Mouse (Mus musculus): ENCODE measurements at regions not wholly inside any gene's neighbourhood (a gene's known extent, or its start where the extent isn't known, plus 50 kb on each side); places are given as distances from the start of the nearest gene placed in this dataset.

DNA sequence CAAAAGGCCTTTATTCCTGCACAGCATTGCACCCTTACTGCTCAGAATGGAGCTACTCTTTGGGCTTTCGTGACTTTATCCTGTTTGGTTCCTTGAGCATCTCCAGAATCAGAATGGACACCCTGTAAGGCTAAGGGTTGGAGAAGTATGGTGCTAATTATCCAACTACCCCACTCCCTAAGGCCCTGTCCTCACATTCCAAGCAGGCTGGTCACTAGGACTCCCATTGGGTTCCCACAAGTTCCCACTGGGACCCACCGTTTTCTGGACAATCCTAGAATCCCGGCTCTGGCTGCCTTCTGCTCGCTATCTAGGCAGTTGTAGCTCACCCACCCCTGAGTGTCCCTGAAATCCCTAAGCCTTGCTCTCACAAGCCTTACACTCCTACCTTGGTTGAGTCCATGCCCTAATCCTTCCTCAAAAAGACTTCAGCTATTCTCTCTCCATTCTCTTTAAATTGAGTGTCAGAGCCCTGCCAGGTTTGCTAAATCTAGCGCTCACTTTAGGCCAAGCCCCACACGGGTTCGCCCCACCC lies 146.1 kb downstream of the Efcab1 start:
- DNase-seq, result no peak

DNA sequence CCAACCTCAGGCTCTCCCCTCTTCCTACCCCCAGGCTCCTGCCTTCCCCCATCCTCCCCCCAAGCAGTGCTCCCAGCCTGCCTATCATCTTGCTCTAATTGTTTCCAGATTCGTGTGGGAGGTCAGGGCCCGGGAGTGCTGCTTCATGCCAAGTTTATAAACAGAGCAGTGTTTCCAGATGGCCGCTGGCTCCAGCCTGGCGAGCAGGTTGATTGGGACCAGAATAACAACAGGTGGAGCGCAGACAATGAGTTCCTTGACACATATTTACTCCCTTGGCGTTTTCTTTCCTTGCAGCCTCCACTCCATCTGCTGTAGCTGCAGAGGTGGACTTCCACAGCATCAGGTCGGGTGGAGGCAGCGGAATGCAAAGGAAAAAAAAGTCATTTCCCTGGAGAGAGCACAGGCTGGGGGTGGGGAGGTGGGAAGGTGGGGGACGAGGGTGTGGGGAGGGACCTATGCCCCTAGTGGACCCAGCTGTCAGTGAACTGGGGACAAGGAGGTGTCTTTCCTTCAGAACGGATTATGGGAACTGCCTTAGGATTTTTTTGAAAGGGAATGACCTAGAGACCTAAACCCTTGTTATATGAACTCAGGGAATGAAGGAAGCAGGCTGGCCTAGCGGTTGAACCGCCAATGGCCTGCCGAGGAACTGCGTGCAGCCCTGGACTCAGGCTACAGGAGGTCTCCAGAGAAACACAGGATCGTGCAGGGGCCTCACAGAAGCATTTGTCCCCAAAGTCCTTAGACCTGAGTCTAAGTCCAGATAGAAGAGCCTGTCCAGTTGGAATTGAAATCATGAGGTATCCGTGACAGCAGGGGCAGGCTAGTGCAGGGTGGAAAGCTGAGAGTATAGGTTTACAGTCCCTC lies 146.8 kb downstream of the Efcab1 start:
- DNase-seq, result peak; percentile 19

DNA sequence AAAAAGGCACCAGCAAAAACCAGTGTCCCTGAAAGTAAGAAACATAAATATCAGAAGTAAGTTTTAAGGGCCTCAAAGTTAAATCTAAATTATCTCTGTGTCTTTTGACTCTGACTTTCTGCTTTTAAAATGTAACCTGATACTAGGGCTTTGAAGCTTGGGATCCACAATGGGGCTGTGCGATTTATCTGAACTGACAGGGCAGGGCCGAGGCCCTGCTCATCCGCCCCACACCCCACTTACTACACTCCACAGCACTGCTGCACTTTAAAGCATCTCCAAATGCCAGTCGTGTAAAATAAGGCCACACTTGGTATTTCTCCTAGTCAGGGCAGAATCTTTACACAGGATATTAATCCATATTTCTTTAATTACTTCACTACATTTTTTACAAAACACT lies 147.4 kb downstream of the Efcab1 start:
- DNase-seq, result no peak

DNA sequence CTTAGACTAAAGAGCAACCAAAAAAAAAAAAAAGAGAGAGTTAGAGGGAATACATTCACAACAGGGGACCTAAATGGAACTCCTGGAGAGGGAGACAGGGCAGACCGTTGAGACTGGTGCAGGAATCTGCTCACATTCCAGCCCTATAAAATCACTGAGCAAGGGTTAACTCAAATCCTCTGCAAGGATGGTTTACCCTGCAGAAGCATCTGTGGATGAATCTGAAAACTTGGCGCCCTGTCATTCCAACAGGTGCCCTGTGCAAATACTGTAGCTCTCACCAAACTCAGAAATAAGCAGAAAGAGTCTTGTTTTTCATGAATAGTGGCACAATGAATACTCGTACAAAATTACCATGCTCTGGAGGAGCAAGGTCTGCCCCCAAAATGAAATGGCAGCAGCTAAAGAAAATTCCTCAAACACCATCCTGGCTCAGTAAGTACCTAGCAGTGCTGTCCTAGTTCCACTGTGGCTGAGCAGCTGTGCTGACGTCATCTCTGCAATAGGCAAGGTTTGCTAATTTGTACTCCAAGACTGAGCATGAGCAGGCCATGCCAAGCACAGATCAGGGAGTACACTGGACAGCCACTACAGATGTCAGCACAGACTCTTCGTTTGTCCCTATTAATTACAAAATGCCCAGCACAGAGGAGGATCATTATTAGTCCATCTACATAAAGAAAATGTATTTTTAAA lies 148.0 kb downstream of the Efcab1 start:
- DNase-seq, result no peak

DNA sequence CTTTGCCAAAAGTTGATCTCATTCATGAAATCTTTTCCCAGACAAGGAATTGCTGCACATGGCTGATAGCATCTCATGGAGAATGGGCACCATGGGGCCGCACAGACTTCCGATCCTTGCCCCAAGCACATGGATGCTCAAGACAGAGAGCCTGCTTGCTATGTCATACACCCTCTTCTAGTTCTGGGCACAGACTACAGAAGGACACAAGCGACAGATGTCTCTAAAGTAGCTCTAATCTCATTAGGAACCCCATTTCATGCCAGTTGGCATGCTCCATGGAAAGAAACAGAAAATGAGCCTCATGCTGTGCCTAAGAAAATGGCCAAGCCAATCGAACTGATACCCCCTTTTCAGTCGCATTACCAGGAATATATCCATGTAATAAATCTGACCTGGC lies 149.3 kb downstream of the Efcab1 start:
- no peak for DNase-seq

DNA sequence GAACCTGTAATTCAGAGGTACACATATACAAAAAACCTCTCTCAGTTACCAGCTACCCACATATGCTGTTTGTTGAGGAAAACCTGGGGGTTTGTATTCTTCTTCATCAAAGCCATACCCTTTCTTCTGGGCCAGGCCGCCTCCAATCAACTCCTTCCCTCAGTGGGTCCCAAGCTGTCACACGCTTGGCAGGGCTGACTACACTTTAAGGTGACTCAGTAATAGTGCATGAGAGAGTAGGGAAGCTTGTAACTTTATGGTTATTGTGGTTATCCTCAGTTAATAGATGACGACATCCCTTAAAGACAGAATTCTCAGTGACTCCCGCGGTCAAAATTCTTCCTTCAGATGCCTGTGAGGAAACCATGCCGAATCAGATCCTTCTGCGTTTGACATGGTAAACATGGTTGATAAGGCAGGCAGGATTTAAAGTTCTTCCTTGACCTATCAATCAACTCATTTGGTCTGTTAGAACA lies 164.1 kb downstream of the Efcab1 start:
- no peak for DNase-seq

DNA sequence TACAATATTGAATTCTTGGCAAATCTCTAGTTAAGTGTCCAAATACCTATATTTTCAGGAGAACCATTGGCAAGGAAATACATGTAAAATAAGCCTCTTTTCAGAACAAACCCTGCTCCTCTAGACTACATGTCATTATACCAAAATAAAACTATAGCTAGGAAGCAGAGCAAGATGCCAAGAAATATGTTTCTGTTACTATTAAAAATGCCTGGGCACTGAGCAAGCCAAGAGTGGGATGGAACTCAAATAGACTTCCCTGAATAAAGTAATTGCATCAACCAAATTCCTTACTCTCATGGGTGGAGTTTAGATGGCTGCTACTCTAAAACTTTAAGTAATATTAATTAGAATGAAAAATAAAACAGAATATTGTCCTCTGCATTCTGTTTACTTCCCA lies 168.0 kb downstream of the Efcab1 start:
- no peak for DNase-seq

DNA sequence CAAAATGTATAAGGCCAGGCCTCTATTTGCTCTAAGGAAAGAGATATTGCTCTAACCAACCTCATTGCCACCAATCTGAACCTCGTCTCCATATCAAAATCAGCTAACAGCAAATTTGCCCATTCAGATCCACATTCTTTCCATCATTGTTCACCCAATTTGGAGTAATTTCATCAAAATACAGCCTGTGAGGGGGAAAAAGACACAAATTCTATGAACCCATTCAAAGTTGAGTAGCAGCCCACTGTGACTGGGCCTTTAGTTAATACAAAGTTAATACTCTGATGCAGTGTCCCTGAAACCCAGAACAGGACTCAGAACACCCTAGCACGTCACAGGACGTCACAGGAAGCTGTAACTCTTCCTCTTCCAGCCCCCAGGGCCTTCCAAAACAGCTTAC lies 177.3 kb downstream of the Efcab1 start:
- DNase-seq, result peak; percentile 1

DNA sequence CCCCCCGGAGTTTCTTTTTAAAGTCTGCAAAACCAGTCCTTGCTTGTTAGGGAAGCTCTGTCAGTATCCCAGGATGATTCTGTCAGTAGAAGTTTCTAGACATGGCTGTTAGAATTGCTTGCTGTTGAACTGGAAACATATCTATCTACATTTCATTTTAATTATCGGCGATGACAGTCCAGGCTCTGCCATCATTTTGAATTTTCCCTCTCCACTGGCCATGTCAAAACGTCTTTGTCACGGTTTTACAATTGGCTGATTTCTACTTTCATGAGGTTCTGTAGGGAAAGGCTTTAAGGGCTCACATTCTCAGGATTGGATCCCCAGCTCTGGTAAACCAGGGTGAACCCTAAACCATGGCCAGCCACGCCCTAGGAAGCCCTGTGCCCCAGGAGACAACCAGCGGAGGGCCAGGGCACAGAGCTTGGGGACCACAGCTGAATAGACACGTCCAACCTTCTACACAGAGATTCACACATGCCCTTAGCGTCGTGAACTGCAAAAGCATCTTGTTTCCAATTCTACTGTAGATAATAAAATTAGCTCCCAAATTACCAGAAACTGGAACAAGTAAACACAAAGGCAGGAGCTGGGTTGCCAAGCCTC lies 177.8 kb downstream of the Efcab1 start:
- no peak for DNase-seq

DNA sequence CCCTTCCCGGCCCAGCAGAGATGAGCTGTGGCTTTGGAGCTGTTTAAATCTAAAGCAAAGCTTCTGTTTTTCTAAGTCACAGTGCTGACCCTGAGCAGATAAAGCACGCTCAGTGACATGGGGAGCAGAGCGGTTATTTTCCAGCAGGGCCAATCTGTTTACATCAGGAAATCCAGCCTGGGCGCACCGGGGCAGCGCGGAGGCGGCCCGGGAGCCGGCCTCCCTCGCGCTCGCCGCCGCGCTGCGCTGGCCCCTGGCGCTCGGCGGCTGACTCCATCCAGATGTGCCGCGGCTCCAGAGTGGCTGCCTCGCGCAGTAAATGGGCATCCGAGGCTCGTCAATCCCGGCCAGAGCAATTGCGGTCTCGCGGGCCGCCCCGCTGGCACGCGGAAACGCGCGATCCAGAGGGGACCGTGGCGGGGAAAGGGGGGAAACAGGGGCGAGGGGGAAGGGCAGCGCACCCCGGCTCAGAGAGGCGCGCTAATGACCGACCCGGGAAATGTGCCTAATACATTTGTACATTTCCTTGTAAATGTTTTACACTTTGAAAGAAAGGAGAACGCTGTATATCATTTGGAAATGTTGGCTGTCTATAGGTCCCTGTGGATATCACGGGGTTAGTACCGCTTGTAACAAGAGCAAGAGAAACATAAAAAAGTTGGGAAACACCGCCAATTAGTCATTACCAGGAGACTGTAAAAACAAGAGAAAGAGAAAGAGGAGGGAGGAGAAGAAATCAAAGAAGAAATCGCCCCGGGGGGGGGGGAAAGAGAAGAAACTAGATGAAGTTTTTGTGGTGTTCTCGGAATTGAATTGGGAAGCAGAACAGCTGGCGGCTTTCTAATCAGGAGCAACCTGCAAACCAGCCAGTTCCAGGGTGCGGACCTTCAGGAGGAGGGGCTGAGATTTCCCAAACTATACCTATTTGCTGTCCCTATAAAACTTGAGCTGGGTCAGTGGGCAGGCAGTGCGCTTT lies 178.6 kb downstream of the Efcab1 start:
- DNase-seq, result peak; percentile 44

DNA sequence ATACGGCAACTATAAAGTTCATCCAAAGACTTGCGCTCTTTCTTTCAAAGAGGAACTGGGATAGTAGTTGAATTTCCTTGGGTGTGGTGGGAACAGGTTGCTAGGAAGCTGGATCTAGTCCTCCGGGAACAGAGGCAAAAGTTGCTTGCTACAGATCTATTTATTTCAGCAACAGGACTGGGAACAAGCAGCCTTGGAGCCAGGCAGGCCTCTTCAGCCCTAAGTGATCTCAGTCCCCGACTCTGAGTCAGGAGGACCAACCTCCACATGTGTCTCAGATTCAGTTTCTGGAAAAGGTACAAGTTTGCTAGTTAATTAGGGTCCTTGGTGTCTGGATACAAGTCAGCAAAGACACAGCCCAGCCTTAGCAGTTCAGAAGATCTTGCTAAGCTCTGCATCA lies 180.2 kb downstream of the Efcab1 start:
- DNase-seq, result no peak

DNA sequence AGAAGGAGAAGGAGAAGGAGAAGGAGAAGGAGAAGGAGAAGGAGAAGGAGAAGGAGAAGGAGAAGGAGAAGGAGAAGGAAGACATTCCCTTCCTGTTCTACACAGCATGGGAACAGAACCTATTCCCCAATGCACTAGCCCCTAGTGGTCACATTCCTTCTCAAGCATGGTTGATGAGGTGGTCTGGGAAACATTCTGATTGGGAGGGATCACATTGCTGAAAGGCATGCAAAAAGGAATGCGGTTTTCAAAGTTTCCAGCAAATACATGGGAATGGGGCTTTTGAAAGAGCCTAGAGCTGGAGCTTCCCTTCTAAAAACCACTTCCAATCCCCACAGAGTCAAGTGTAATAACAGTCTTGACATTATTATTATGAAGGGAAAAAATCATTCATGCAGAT lies 197.5 kb downstream of the Efcab1 start:
- no peak for DNase-seq

DNA sequence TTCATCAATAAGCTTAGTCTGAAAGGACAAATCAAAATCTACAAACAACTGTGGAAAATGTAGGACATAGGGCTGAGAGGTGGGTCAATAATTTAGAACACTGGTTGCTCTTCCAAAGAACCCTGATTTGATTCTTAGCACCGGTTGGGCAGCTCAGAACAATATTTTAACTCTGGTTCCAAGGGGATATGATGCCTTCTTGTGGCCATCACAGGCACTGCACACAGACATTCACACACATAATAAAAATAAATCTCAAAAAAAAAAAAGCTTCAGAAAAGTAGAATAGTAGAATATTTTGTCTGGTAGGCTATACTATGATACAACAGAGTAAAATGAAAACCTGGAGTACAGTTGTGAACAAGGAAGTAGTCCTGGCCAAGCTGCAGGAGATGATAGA lies 200.8 kb downstream of the Efcab1 start:
- no peak for DNase-seq

DNA sequence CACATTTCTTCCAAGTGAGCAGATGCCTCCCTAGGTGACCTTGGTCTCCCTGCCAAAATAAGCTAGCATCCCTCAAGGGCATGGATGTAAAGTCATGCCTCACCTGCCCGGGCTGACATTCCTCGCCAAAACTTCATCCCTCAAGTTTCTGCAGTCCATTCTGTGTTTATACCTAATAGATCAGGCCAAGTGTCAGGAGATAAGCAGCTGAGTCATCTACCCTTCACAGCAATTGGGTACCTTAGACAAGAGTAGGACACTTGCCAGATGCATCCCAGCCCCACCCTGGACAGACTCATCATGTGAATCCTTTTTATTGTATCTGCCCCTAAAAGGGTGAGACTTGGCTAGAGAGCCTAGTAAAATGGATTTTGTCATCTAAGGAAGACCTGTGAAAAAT lies 204.1 kb upstream of the Gm21897 start:
- no peak for DNase-seq

DNA sequence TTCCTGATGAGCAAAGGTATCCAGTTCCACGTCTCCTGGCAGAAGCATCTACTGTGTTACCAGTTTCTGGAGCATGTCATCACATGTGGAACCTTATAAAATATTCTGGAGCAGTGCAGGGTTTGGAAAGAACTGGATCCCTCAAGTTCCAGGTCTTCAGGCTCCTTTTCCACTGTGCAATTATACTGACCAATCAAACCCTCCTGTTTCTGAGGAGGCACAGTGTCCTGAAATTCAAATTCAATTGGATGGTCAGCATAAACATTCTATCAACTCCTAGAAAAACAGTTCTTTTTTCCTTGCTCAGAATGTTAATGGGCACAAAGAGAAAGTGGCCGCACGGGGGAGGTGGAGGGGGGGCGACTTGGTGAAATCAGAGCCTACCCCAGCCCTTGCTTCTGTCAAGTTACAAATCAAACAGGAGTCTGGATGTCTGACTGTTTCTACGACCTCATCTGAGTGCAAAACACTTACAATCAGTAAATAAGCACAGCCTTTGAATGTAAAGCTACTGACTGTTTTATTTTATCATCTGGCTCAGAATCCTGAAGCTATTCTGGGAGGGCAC lies 203.2 kb upstream of the Gm21897 start:
- no peak for DNase-seq

DNA sequence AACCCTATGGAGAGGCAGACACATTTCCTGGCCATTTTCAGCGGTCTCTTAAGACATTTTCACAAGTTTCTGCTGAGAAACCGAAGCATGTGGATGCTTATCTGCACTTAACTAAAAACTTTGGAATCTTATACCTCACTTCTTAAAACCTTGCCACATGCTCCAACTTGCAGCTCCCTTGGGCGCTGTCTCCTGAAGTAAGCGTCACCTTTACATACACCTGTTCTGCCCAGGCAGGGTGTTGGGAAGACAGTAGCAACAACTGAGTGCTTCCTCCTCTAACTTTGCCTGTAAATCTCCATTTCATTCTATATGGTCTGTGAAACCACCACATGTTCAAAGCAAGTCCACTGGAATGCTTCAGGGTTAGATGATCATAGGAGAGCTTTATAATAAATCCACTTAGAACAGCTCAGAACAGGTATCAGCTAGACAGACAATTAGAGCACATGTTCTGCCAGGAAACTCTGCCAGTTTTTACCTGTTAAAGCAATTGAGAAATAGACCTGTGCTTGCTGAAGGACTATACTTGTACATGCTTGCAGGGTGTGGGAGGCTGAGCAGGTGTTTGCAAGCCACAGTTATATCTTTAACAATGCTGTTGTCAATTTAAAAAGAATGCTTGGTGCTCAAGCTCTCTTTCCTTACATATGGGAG lies 202.6 kb upstream of the Gm21897 start:
- peak; percentile 4 for DNase-seq

DNA sequence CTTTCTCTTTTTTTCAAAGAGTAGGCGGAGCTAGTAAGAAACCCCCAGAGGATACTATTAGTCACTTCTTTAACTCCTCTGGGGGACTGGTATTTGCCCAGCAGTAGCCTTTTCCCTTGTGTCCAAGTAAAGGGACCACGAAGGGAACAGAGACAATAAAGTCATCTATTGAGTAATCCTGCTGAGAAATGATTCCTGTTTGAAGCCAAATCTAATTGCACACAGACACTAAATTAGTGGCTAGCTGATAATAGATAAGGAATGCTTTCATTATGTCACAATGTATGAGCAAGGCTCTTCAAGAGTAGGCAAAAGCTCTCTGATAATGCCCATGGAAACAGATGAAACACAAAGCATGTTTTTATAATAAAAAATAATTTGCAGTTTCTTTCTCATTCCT lies 201.9 kb upstream of the Gm21897 start:
- DNase-seq, result no peak

DNA sequence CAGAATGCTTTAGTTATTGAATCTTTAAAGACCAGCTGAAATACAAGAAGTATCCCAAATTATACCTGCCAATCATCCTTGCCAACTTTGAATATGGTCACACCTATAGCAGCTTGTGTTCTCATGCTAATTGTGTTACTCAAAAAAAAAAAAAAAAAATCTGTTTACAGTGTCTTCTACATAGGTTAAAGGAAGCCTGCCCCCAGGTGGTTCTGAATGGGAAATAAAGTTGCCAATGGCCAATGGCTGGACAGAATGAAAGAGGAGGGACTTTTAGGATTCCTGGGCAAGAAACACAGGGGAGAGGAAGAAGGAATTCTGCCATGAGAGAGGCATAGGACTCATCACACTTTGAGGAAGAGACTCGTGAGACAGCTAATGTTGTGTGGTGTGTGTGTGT lies 197.5 kb upstream of the Gm21897 start:
- peak; percentile 37 for DNase-seq

DNA sequence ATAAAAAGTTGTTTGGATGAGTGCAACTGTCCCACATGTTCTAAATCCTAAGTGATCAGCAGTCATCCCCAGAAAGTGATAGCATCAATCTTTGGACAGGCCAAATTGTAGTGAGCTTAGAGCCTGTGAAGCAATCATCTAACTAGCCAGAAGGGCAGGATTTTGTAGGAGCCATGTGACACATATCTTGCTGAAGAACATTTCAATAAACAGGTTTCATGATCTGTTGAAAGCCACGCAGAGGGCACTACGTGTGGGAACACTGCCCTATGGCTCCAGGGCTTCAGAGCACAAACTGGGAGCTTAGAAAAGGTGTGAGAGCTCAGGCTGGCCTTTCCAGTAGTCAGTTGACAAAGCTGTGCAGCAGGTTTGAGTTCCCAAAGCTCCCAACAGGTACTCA lies 188.3 kb upstream of the Gm21897 start:
- no peak for DNase-seq

DNA sequence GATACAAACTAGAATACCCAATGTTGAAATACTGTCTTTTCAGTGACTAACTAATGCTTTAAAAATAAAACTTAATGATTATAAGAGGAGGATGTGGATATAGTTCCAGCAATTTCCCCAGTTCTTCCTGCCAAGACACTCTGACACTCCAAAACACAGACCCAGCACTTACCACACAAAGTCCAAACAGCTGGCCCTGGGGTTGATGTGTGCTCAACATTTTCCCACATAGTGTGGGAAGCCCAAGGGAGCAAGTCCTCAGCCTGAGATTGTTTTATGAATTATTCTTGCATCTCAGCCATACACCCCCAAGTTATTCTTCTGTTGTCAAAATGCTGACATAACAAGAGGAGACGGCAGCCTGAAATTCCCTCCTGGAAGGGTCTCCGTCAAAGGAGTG lies 187.5 kb upstream of the Gm21897 start:
- no peak for DNase-seq

DNA sequence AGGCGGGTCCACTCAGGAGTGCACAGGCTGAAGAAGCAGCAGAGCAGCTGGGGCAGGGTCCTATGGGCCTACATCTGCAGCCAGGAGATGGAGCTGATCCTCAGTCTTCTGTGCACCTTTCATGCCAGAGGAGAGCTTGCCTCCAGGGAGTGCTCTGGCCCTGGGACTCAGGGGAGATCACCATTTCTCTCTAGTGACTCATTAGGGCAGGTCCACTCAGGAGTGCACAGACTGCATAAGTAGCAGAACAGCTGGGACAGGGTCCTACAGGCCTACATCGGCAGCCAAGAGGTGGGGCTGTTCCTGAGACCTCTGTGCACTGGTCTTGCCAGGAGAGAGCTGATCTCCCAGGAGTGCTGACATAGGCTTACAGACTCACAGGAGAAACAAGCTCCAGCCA lies 159.4 kb upstream of the Gm21897 start:
- DNase-seq, result no peak

DNA sequence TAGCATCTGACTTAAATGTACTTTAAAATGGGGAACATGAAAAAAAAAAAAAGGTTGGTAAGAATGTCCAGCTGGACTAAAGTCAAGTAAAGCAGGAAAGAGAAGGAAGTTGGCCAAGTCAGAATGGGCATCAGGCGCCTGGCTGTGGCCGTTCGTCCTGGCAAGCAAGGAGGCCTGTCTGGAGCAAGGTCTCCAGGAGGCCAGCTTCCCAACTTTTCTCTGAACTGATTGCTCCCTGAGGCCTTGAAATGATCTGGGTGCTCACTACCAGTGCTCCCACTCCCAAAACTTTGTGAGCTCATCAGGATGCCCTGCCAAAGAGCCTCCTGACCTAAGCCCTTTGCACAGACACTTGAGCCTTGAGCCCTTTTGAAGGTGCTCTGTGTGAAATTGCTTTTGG lies 141.7 kb upstream of the Gm21897 start:
- DNase-seq, result no peak

Measured in kidney, adult 9 months (tissue).